Mouse (Mus musculus): Measurements from ENCODE around the gene Ear10.
"Not testable (repeated sequence)": the region's sequence is repeated elsewhere in the genome, so short reads cannot be mapped to it uniquely, and the experiment has no call there.

Ear10 gene

GRCm38 (mm10) chr14:43923459-43923858 lies at the start of gene Ear10:
Ear10 (minus strand) TSS chr14:43923559.
- not testable (repeated sequence) for DNase-seq

DNA sequence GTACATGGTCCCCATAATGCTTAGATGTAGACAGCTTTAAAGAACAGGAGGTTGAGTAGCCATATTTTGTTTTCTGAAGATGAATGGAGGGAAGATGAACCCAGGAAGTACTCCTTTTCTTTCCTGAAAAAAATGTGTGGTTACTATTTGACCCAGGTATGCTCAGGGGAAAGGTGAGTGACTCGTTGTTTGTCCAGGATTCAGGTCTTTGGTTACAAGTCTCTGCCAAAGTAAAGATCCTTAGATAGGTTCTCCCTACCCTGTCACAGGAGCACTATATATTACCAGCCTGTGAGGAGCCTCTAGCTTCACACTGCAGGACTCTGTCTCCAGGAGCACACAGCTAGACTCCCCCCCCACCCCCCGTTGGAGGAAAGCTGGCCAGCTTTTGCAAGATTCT lies 33.4 kb upstream of the Ear10 start, which contains the start of gene Ang5:
Gene Ang5 (plus strand): TSS at position 301 of the 400 bp plus-strand sequence.
- DNase-seq, result not testable (repeated sequence)

DNA sequence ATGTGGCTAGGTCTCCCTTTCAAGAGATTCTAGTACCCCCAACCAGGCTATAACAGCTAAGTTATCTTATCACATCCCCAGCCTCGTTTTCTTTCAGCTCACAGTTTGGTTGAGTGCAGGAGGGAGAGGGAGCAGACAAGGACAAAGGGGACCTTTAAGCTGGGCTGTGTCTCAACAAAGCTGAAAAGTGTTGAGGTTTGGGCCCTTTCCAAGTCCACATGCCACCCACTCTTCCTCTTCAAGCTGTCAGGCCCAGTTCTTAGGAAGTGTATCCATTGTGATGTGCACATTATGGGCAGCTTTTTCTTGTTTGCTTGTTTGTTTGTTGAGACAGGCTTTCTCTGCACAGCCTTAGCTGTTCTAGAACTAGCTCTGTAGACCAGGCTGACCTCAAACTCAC lies 31.7 kb upstream of the Ear10 start:
- not testable (repeated sequence) for DNase-seq

- DNase-seq, result not testable (repeated sequence)
Observed at GRCm38 (mm10) chr14:43953382-43953781, 30.0 kb upstream of the Ear10 start.

DNA sequence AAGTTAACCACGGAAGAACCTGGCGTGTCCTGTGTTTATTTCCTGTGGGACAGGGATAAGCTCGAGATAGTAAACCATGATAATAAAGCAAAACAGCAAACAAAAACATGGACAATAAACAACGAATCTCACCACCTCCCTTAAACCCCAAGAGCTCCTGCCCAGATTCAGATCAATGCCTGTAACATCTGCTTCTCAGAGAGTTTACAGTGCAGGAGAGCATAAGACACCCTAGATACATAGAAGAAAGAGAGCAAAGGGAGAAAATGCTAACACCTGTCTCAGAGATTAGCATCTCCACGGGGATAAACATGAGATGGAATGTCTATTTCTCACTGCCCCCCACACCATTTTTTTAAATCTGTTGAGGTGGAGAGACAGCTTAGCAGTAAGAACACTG lies 10.0 kb upstream of the Ear10 start:
- not testable (repeated sequence) for DNase-seq

DNA sequence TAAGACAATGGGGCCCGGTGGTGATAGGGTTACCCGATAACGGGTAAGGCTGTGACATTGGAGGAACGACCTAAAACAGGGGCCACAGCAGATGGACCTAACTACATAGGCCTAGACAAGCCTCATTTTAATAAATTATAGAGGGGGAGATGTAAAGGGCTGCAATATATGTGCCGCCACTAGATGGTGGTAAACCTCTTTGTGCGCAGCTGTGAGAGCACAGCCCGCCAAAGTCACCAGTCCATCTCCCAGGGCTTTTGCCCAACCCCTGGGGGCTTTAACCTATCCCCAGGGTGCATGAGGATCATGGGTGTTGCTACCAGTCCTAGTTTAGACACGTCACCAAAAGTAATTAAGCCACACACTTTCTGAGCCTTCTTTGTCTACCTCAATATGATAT lies 9.6 kb upstream of the Ear10 start:
- DNase-seq, result peak; percentile 63

- DNase-seq, result peak; percentile 60
Observed at GRCm38 (mm10) chr14:43925404-43925950, 2.1 kb upstream of the Ear10 start.

GRCm38 (mm10) chr14:43924688-43925403 lies 1.5 kb upstream of the Ear10 start, which contains the start of gene Gm8113:
Gm8113 (plus strand) TSS chr14:43925390.
- DNase-seq, result peak; percentile 89

- not testable (repeated sequence) for DNase-seq
Observed at GRCm38 (mm10) chr14:43918214-43918613, 5.1 kb downstream of the Ear10 start.

DNA sequence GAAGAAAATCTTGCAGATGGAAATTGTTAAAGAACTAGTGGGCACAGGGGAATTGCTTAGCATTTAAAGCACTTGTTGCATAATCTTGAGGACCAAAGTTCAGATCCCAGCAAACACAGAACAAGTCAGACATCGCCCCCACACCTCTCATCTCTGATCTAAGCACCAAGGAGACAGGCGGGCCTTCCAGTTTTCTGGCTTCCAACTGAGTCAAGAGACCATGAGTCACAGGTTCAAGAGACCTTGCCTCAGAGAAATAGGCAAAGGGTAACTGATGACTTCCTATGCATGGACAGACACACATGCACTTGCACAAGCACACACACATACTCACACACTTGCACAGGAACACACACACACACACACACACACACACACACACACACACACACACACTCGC lies 24.8 kb downstream of the Ear10 start:
- DNase-seq, result not testable (repeated sequence)

GRCm38 (mm10) chr14:43895357-43895756 lies 28.0 kb downstream of the Ear10 start:
- DNase-seq, result not testable (repeated sequence)

- DNase-seq, result not testable (repeated sequence)
Observed at GRCm38 (mm10) chr14:43891288-43891687, 32.1 kb downstream of the Ear10 start.

DNA sequence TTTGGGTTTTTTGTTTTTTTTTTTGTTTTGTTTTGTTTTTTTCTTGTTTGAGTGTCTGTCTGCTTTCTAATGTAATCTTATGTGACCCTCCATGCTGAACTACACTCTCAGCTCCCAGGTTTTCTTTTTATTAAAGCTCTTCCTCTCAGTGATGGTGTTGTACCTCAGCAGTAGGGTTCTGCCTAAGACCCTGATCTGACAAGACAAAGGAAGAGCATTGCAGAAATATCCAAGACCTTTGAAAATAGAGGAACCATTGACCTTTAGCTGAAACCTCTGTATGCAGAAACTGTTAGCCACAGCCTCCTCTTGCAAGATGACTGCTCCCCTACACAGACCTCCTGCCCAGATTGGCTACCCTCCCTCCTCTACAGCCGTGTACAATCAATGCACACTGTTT lies 37.1 kb downstream of the Ear10 start:
- not testable (repeated sequence) for DNase-seq

DNA sequence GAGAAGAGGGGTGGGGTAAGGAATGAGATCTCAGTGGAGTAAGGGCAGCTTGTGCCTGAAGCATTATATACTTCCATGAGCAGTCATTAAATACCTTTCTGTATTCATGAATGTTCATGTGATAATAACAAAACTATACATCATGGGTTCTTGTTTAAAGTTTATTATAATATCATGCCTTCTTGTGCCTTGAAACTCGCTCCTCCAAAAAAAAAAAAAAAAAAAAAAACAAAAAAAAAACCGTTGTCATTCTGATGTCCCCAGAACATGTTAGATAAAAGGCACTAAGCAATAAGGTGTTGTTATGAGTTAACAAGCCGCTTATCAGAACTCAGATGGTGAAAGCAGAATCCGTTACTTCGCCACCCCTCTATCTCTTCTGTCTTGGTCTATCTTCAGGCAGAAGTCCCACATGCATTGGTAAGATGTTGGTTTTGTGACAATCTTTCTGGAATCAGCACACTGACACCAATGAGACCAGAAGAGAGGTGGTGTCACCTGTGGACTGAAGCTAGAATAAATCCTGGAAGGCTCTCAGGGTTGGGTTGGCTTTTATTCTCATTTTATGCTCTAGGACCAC lies 43.3 kb downstream of the Ear10 start:
- not testable (repeated sequence) for DNase-seq

- DNase-seq, result not testable (repeated sequence)
Observed at GRCm38 (mm10) chr14:43877789-43878188, 45.6 kb downstream of the Ear10 start.

DNA sequence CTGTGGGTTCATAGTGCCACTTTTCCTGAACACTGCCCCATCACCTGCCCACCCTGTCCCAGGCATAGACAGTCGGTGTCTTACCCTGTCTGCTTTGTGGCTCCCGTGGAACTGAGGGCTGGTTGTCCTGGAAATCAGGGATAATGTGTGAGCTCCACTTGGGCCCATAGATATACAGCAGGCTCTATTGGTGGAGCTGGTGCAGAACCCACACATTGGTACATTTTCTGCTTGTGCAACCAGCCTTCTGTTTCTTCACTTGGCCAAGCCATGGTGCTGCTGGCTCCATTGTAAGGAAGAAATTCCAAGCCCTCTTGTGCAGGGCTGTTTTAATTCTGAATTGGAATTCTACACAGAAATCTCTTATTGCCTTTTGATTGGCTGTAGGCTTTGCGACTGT lies 47.9 kb downstream of the Ear10 start, which contains the start of gene Ear1:
Gene Ear1 (minus strand): TSS at position 101 of the 400 bp plus-strand sequence.
- DNase-seq, result not testable (repeated sequence)

DNA sequence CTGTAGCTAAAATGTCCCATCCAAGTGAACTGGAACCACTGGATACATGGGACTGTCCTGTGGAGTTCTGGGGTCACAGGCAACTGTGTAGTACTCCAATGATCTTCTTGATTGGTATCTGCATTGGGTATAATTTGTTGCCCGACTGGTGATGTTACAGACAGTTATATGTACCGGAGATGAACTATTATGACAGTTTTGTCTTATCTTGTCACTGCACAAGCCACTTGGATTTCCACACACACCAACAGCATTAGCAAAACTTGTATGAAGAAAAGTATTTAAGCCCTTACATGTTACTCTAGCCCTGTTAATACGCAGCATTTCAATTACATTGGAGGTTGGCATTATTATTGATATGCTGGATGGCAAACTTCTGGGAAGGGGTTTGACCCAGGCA lies 48.5 kb downstream of the Ear10 start:
- not testable (repeated sequence) for DNase-seq

All from embryo, embryonic 11 days (tissue).